Mouse (Mus musculus) left cerebral cortex, adult 9 months (tissue): ENCODE measurements around the gene Cib3.

Experiments used
- DNase-seq, 2 experiments: peaks; one replicate each; pipeline ENCODE4 v3.0.0; 2022; ENCODE audit warnings: low spot score in 2 of 2

Gene Cib3

DNA sequence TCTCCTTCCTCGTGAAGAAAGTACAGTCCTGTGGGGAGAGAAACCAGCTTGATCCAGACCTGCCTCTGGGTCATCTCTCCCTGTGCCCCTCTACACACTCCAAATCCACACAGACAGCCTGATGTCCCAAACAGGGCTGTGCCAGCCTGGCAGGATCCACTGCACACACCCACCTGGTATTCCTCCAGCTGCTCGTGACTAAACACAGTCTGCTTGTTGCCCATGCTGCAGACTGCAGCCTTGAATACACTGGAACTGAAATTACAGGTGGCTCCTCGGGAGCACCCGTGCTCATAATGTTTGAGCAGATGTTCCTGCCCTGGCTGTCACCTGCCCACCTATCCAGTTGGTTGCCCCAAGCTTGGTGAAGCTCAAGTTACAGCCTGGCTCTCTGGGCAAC is at the start of gene Cib3:
Gene Cib3, minus strand, starts transcription at position 87 of the 400 bp plus-strand sequence.
- peak in 1 of 2 experiments; percentile 17 for DNase-seq

GRCm38 (mm10) chr8:72261872-72262271 is 49.2 kb upstream of the Cib3 start:
- no peak for DNase-seq

GRCm38 (mm10) chr8:72261431-72261830 is 48.8 kb upstream of the Cib3 start:
- no peak for DNase-seq

GRCm38 (mm10) chr8:72261019-72261418 is 48.4 kb upstream of the Cib3 start:
- DNase-seq = peak in 1 of 2 experiments; percentile 41

DNA sequence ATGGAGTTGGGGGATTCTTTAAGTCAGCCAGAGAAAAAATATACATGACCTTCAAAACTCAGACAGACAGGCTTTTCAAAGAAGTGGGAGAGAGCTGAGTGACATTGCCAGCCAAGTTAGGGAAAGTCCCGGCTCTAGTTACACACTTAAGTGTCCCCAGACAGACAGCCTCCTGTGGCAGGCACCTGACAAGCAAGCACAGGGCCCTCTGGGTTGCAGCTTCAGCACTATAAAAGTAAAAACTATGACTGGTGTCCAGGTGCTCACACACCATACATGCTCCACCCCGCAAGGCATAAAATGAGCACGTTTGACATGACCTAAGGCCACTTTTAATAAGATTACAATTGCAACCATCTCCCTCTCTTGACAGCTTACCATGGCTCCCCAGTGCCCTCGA is 47.9 kb upstream of the Cib3 start:
- DNase-seq = no peak

- no peak for DNase-seq
These were observed 47.2 kb upstream of the Cib3 start for GRCm38 (mm10) chr8:72259862-72260261.

DNA sequence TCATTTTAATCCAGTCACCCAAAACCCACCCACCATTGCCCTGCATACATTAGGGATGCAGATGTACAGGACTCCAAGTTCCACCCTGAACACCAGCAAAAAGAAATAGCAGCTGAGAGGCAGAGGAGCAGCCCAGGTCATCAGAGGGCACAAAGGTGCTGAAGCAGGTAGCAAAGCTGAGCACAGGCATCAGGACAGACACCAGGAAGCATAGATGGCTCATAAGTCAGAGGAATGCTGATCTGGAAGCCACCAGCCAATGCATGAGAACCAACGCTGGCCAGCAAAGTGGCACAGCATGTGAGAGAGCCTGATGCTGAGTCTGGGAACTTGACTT is 45.2 kb upstream of the Cib3 start:
- DNase-seq = no peak

GRCm38 (mm10) chr8:72257171-72257901 is 44.7 kb upstream of the Cib3 start:
- DNase-seq = no peak

DNA sequence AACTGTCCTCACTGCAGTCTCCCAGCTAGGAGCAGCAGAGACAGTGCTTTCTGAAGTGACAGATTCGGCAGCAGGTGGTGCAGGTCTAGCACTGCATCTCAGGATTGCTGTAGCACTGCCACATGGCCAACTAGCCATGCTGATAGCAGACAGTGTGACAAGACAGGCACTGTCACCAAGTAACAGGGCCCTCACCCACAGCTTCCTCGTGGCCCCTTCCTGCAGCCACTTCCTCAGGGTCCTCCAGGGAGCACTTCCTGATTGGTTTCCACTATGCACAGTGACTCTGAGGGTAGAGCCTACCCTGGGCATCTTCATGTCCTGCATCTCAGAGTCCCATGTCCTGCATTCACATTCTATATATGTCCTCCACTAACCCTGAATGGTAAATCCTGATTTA is 32.0 kb upstream of the Cib3 start:
- no peak for DNase-seq

- DNase-seq = no peak
These were observed 29.6 kb upstream of the Cib3 start for GRCm38 (mm10) chr8:72242226-72242625.

GRCm38 (mm10) chr8:72240951-72241350 is 28.3 kb upstream of the Cib3 start:
- DNase-seq = no peak

DNA sequence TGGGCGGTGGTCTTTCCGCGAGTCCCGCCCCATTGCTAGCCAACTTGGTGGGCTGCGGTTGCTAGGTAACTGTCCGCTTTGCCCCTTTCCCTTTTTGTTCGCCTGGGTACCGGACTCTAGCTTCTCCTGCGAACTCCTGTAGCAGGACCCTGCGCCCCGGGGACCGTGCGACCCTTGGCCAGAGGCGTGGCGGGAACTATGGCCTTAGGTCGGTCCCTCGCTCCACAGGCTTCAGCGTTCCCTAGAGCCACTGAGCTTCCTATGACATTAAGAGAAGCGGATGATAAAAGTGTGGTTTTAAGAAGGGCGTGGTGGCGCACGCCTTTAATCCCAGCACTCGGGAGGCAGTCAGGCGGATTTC is 27.7 kb upstream of the Cib3 start:
- no peak for DNase-seq

- DNase-seq = peak; percentile 95 to 97
These were observed 27.1 kb upstream of the Cib3 start, which contains the start of gene Ap1m1 for GRCm38 (mm10) chr8:72239499-72240402. Gene Ap1m1 (plus strand): TSS chr8:72240018.

DNA sequence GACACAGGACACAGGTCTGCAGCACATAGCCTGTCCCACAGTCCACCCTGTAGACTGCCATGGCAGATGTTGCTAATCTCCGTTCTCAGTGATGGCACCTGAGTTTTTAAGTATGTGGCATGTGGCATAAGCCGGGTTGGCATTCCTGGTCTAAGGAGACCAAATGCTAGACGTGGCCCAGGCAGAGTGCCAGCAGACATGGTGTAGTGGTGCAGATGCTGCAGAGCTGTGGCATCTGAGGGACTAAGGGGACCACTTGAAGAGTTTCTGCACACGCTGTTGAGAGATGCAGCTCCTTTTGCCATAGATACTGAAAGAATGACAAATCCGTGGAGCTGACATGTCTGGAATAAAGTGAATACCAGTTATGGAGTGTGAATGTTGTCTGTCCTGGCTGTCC is 10.0 kb upstream of the Cib3 start:
- DNase-seq = no peak

GRCm38 (mm10) chr8:72220758-72221157 is 8.1 kb upstream of the Cib3 start:
- no peak for DNase-seq

DNA sequence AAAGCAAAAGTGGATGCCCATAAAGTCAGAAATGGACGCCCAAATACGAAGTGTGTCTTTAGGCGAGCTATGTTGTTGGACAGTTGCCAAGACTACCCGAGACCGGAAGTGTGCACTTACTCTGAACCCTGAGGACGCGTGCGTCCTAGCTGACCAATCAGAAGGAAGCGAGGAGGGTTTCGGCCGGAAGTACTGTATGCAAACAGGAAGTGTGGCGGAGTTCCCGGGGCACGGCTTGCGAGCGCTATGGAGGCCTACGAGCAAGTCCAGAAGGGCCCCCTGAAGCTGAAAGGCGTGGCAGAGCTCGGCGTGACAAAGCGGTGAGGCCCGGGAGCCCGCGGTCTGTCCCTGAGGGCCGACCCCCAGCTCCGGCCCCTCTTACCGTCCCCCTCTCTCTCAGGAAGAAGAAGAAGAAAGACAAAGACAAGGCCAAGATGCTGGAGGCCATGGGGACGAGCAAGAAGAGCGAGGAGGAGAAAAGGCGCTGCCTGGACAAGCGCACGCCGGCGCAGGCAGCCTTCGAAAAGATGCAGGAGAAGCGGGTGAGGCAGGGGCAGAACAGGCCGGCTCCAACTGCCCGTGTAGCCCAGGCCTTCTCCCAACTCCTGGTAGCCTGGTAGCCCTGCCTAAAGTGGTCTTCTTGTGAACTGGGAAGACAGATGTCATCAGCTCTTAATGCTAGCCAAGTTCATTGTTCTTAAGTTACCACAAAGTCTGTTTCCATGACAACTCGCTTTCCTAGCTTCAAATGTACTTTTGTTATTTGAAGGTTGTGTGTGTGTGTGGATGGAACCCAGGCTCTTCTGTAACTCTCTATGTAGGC is 7.1 kb upstream of the Cib3 start, which contains the start of gene Fam32a:
Gene Fam32a, plus strand, starts transcription at position 190 of the 823 bp plus-strand sequence.
- peak; percentile 78 to 92 for DNase-seq

DNA sequence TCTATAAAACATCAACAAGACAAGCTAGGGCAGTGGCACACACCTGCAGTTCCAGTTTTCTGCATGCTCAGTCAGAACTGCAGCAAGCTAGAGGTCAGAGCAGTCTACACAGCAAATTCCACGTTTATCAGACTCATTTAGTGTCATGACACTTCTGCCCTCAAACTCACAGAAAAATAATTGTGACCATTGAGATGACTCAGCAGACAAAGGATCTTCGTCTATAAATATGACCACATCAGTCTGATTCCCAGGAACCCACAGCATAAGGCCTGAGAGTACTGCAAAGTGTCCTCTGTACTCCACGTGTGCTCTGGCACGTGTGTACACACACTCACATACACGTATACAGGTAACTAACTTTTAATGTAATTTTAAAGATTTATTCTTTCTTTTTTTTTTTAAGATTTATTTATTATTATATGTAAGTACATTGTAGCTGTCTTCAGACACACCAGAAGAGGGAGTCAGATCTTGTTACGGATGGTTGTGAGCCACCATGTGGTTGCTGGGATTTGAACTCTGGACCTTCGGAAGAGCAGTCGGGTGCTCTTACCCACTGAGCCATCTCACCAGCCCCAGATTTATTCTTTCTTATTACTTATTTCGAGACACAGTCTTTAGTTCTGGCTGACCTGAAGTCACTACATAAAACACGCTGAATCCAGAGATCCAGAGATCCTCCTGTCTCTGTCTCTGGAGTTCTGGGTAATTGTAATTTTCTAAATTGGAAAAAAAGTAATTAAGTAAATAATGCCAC is 6.3 kb upstream of the Cib3 start:
- DNase-seq = no peak

- DNase-seq = no peak
These were observed 3.2 kb upstream of the Cib3 start for GRCm38 (mm10) chr8:72215871-72216270.

GRCm38 (mm10) chr8:72215060-72215459 is 2.4 kb upstream of the Cib3 start:
- no peak for DNase-seq

DNA sequence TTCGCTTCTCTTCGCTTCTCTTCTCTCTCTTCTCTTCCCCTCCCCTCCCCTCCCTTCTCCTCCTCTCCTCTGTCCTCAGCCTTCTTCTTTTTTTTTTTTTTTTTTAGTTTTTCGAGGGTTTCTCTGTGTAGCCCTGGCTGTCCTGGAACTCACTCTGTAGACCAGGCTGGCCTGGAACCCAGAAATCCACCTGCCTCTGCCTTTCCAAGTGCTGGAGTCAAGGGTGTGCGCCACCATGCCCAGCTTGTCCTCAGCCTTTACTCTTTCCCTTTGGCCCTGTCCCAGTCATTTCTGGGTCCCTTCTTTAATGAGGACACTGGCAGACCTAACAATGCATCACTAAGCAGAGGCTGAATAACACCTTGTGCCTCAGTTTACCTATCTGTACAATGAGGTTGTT is 899 bp upstream of the Cib3 start, which contains the start of gene Gm11034:
Gene Gm11034, minus strand, starts transcription at position 101 of the 400 bp plus-strand sequence.
- DNase-seq = no peak

DNA sequence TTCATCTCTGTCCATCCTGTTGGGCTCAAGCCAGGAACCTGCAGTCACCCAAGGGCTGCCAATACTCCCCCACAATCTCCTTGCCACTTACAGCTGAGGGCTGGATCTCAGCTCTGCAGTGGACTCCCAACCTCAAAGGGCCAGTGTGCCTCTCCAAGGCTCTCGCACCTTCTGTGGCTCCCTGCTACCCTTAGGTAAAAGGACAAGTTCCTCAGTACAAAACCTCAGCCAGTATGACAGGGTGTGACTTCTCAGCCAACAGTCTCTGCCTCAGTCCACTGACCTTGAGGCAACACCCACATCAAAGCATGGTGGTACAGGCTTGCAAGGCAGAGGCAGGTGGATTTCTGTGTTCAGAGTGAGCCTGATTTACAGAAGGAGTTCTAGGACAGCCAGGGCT is 791 bp downstream of the Cib3 start:
- DNase-seq = no peak
